Mouse (Mus musculus) hindbrain, embryonic 11.5 days (tissue): ENCODE measurements around the gene Cacna1a. TPM values are rescaled to one million over a fixed set of nuclear protein-coding genes. Genes with fewer than 3 reads are reported as not detected.

Experiments
- ATAC-seq: fragments of 200-750 bp; cut with Nextera tagmentation; 2 replicates; pipeline ENCODE4 v1.8.0; 2017; ENCODE audit warnings: mild to moderate bottlenecking, moderate TSS enrichment, moderate library complexity; ENCODE audit not compliant: low FRiP score
- DNase-seq: peaks from one replicate; pipeline ENCODE4 v3.0.0-alpha.2; 2015; ENCODE audit warnings: low spot score
- H3K27ac ChIP-seq: fragments of 300-500 bp; sonication (generic); 2 replicates; pipeline ENCODE4 v1.5.1; 2014; ENCODE audit warnings: mild to moderate bottlenecking, low read depth, low read length
- H3K27me3 ChIP-seq: fragments of 300-500 bp; sonication (generic); 2 replicates; pipeline ENCODE4 v1.6.1; 2014; ENCODE audit warnings: mild to moderate bottlenecking, low read length, moderate library complexity, mixed read lengths; ENCODE audit not compliant: control insufficient read depth, insufficient read depth
- H3K36me3 ChIP-seq: fragments of 300-500 bp; sonication (generic); 2 replicates; pipeline ENCODE4 v1.6.1; 2014; ENCODE audit warnings: mild to moderate bottlenecking, low read length, moderate library complexity, mixed read lengths; ENCODE audit not compliant: control insufficient read depth, insufficient read depth
- H3K4me1 ChIP-seq: fragments of 300-500 bp; sonication (generic); replicated peaks from 2 replicates; pipeline ENCODE4 v1.6.1; 2014; ENCODE audit warnings: low read length, mixed read lengths; ENCODE audit not compliant: control insufficient read depth, insufficient read depth
- H3K4me2 ChIP-seq: fragments of 300-500 bp; sonication (generic); replicated peaks from 2 replicates; pipeline ENCODE4 v1.6.1; 2014; ENCODE audit warnings: mild to moderate bottlenecking, low read depth, low read length
- H3K4me3 ChIP-seq: fragments of 300-500 bp; sonication (generic); 2 replicates; pipeline ENCODE4 v1.5.1; 2014; ENCODE audit warnings: low read depth, low read length
- H3K9ac ChIP-seq: fragments of 300-500 bp; sonication (generic); 2 replicates; pipeline ENCODE4 v1.6.1; 2014; ENCODE audit warnings: low read depth, low read length
- H3K9me3 ChIP-seq: fragments of 300-500 bp; sonication (generic); 2 replicates; pipeline ENCODE4 v1.6.1; 2016; ENCODE audit warnings: low read length; ENCODE audit not compliant: control insufficient read depth
- WGBS: fragments of 180-500 bp; shearing (Covaris S2); extraction: QIAGEN DNeasy Blood & Tissue Kit; methylation state at CpG from one replicate; pipeline ENCODE4 v1.1.7; 2014; 5-methylcytosine and 5-hydroxymethylcytosine counted together
- polyA plus RNA-seq: library from polyadenylated mRNA; unstranded; fragments of >200 nt; fragmentation: Nextera tagmentation; extraction: Ambion mirVana; gene quantifications from 2 replicates; pipeline ENCODE4 v1.2.1, GENCODE M21; 2014

Gene Cacna1a
- polyA plus RNA-seq, 1 experiment from 2014 or later, result 10.4 TPM

- no peak overlapping the region for H3K27ac ChIP-seq
- H3K4me2 ChIP-seq, result no peak overlapping the region
- H3K4me3 ChIP-seq, result no peak overlapping the region
- WGBS, result 91% methylated on average over 7 of the region's 7 CpGs
- no peaks in the 10 kb centered on the region for H3K9me3 ChIP-seq
- DNase-seq (no peak), ATAC-seq (no peak)
- H3K4me1 ChIP-seq, result no peaks in the 10 kb centered on the region; the same call in 1 of the 2 replicates
- no peaks in the 10 kb centered on the region for H3K36me3 ChIP-seq
- H3K27me3 ChIP-seq, result no peaks in the 10 kb centered on the region
- H3K9ac ChIP-seq, result no peak overlapping the region
Observed at GRCm38 (mm10) chr8:84439813-84440212, 51.6 kb downstream of the Cacna1a start.

- no peaks in the 10 kb centered on the region; the same call in 1 of the 2 replicates for H3K4me1 ChIP-seq
- no peak overlapping the region for H3K4me3 ChIP-seq
- no peak overlapping the region for H3K9ac ChIP-seq
- no peaks in the 10 kb centered on the region for H3K36me3 ChIP-seq
- H3K4me2 ChIP-seq, result no peak overlapping the region
- H3K9me3 ChIP-seq, result no peaks in the 10 kb centered on the region
- WGBS, result 27% methylated on average over 1 of the region's 1 CpGs
- no peak overlapping the region for H3K27ac ChIP-seq
- ATAC-seq (no peak), DNase-seq (no peak)
- H3K27me3 ChIP-seq, result no peaks in the 10 kb centered on the region
Observed at GRCm38 (mm10) chr8:84442043-84442442, 53.8 kb downstream of the Cacna1a start.

GRCm38 (mm10) chr8:84446571-84446991 is 58.3 kb downstream of the Cacna1a start:
- DNase-seq (no peak), ATAC-seq (no peak)
- Histone ChIP-seq H3K4me1 (no peaks in the 10 kb centered on the region), H3K4me2 (no peak overlapping the region), H3K27me3 (no peaks in the 10 kb centered on the region), H3K27ac (no peak overlapping the region), H3K36me3 (no peaks in the 10 kb centered on the region), H3K4me3 (no peak overlapping the region), H3K9ac (no peak overlapping the region), H3K9me3 (no peaks in the 10 kb centered on the region)
- WGBS, result 91% methylated on average over 9 of the region's 9 CpGs

GRCm38 (mm10) chr8:84454532-84454931 is 66.3 kb downstream of the Cacna1a start:
- Histone ChIP-seq H3K9me3 (no peaks in the 10 kb centered on the region), H3K4me1 (no peaks in the 10 kb centered on the region), H3K36me3 (no peaks in the 10 kb centered on the region), H3K27ac (no peak overlapping the region), H3K4me2 (no peak overlapping the region), H3K9ac (no peak overlapping the region), H3K27me3 (no peaks in the 10 kb centered on the region), H3K4me3 (no peak overlapping the region)
- DNase-seq, result peak; percentile 74
- ATAC-seq, result no peak
- WGBS, result 41% methylated on average over 6 of the region's 6 CpGs

- 65% methylated on average over 7 of the region's 7 CpGs for WGBS
- 0 out of 2 replicates have a peak, but pooled peaks cover 3% of the 10 kb centered on the region for H3K9me3 ChIP-seq
- ATAC-seq, result no peak
- H3K27ac ChIP-seq, result peak overlapping the region; percentile 43; the same call in 1 of the 2 replicates
- no peaks in the 10 kb centered on the region for H3K27me3 ChIP-seq
- H3K4me2 ChIP-seq, result no peak overlapping the region
- no peaks in the 10 kb centered on the region for H3K4me1 ChIP-seq
- H3K4me3 ChIP-seq, result no peak overlapping the region
- no peak for DNase-seq
- H3K36me3 ChIP-seq, result 0 out of 2 replicates have a peak, but pooled peaks cover 2% of the 10 kb centered on the region
- 0 out of 2 replicates have a peak overlapping the region, but pooled peaks have one; percentile 31 for H3K9ac ChIP-seq
Observed at GRCm38 (mm10) chr8:84458853-84459252, 70.6 kb downstream of the Cacna1a start.

DNA sequence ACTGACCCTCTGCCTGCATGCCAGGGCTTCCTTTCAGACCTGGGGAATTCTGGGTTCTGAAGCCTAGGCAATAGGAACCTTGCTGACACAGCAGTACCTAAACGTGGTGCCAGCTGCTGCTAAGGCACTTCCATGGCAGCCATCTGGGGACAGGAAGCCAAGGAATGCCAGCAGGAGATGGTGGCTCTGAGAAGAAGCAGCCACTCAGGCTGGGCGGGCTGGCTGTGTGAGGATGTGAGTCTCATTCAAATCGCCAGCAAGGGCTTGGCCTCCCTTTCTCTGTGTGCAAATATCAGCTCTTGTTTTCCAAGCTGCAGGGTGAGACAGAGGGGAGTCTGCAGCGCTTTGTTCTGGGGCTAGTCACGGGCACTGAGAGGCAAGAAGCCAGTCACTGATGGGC is 71.0 kb downstream of the Cacna1a start:
- ATAC-seq (peak; percentile 56), DNase-seq (peak; percentile 39)
- no peaks in the 10 kb centered on the region for H3K27me3 ChIP-seq
- H3K4me2 ChIP-seq, result no peak overlapping the region
- H3K9ac ChIP-seq, result 0 out of 2 replicates have a peak overlapping the region, but pooled peaks have one; percentile 31
- H3K4me3 ChIP-seq, result no peak overlapping the region
- no peaks in the 10 kb centered on the region for H3K4me1 ChIP-seq
- WGBS, result 16% methylated on average over 5 of the region's 5 CpGs
- H3K9me3 ChIP-seq, result 0 out of 2 replicates have a peak, but pooled peaks cover 3% of the 10 kb centered on the region
- H3K36me3 ChIP-seq, result 0 out of 2 replicates have a peak, but pooled peaks cover 2% of the 10 kb centered on the region
- H3K27ac ChIP-seq, result peak overlapping the region; percentile 43

GRCm38 (mm10) chr8:84460698-84461097 is 72.5 kb downstream of the Cacna1a start:
- no peaks in the 10 kb centered on the region for H3K27me3 ChIP-seq
- H3K27ac ChIP-seq, result no peak overlapping the region
- no peaks in the 10 kb centered on the region for H3K4me1 ChIP-seq
- ATAC-seq (no peak), DNase-seq (no peak)
- H3K9me3 ChIP-seq, result 0 out of 2 replicates have a peak, but pooled peaks cover 3% of the 10 kb centered on the region
- H3K36me3 ChIP-seq, result 0 out of 2 replicates have a peak, but pooled peaks cover 2% of the 10 kb centered on the region
- H3K9ac ChIP-seq, result no peak overlapping the region
- WGBS, result 82% methylated on average over 2 of the region's 2 CpGs
- no peak overlapping the region for H3K4me3 ChIP-seq
- H3K4me2 ChIP-seq, result no peak overlapping the region

- Histone ChIP-seq H3K36me3 (0 out of 2 replicates have a peak, but pooled peaks cover 2% of the 10 kb centered on the region), H3K4me1 (no peaks in the 10 kb centered on the region), H3K27me3 (no peaks in the 10 kb centered on the region), H3K9me3 (0 out of 2 replicates have a peak, but pooled peaks cover 3% of the 10 kb centered on the region), H3K4me3 (no peak overlapping the region), H3K9ac (no peak overlapping the region), H3K27ac (no peak overlapping the region), H3K4me2 (no peak overlapping the region)
- ATAC-seq (no peak), DNase-seq (no peak)
- WGBS, result 75% methylated on average over 1 of the region's 1 CpGs
Observed at GRCm38 (mm10) chr8:84466932-84467331, 78.7 kb downstream of the Cacna1a start.

GRCm38 (mm10) chr8:84469076-84469475 is 80.8 kb downstream of the Cacna1a start:
- H3K27me3 ChIP-seq, result no peaks in the 10 kb centered on the region
- ATAC-seq (no peak), DNase-seq (no peak)
- no peak overlapping the region for H3K4me2 ChIP-seq
- 81% methylated on average over 4 of the region's 4 CpGs for WGBS
- no peaks in the 10 kb centered on the region for H3K9me3 ChIP-seq
- H3K4me3 ChIP-seq, result no peak overlapping the region
- H3K27ac ChIP-seq, result no peak overlapping the region
- H3K36me3 ChIP-seq, result no peaks in the 10 kb centered on the region
- H3K4me1 ChIP-seq, result no peaks in the 10 kb centered on the region
- H3K9ac ChIP-seq, result no peak overlapping the region
